Mouse (Mus musculus): Measurements from ENCODE around the gene Fbln7.

DNA sequence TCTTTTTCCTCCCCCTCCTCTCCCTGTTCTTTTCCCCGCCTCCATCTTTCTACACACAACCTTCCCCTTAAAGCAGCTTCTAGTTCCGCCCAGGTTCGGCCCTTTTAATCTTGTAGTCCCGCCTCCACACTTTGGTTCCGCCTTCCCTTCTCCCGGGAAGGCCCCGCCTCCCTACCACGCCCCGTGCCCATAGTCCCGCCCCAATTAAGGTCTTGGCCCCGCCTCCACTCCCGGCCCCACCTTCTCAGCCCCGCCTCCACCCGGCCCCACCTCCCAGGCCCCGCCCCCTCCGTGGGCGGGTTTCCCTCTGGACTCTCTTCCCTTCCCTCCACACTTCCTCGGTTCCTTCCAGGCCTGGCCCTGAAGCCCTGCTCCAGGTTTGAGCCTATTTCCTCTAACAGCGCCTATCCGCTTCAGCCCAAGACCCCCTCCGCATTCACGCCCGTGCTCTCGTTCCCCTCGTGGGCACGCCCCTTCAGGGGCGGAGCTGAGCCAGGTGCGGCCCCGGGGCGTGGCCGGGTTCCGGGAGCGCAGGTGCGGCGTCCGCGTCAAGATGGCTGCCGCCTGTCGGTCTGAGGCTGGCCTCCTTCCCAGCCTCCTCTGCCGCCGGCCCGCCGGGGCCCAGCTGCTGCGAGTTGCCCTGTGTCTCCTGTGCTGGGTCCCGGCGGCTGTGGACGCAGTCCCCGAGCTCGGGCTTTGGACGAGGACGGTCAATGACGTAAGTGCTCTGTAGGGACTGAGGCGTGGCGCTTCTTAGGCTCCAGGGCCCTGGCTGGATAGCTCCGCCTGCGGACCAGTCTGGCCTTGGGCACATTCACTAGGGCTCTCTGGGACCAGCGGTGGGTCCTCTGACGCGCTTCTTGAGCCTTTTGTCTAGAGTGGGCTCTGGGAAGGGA lies 44.7 kb upstream of the Fbln7 start, which contains the start of gene Tmem87b:
- TF ChIP-seq CTCF (IDR thresholded peaks at IDR 0.05; ENCODE audit: extremely low read depth, insufficient read depth, low read length) (no peak), POLR2A (IDR thresholded peaks at IDR 0.05; ENCODE audit: extremely low read depth, insufficient read depth, low read length) (peak; percentile 63)
